Mouse (Mus musculus) cerebellum, adult 2 months (tissue): Measurements from ENCODE around the gene Pcp4l1. TPM values are rescaled to one million over a fixed set of nuclear protein-coding genes. Genes with fewer than 3 reads are reported as not detected.

Experiments used
- DNase-seq, 2 experiments: peaks; one replicate each; pipeline ENCODE4 v3.0.0; 2021
- H3K27ac ChIP-seq: fragments of 200-500 bp; 2 replicates; pipeline ENCODE4 v1.5.1; 2012; ENCODE audit warnings: low read length, control low read depth, inconsistent platforms; ENCODE audit not compliant: insufficient read depth
- H3K27me3 ChIP-seq: fragments of 200-500 bp; 2 replicates; pipeline ENCODE4 v1.6.1; 2012; ENCODE audit warnings: inconsistent platforms, mild to moderate bottlenecking, low read length, moderate library complexity; ENCODE audit not compliant: control insufficient read depth, insufficient read depth
- H3K4me1 ChIP-seq: fragments of 200-500 bp; 2 replicates; pipeline ENCODE4 v1.6.1; 2011; ENCODE audit warnings: low read length; ENCODE audit not compliant: control insufficient read depth, insufficient read depth
- H3K4me3 ChIP-seq: fragments of 200-500 bp; replicated peaks from 2 replicates; pipeline ENCODE3; 2011; ENCODE audit warnings: mild to moderate bottlenecking, low read depth, low read length, control low read depth; ENCODE audit not compliant: insufficient read depth
- CTCF ChIP-seq: fragments of 200-500 bp; IDR thresholded peaks from 2 replicates; pipeline ENCODE4 v1.5.1; 2011; ENCODE audit warnings: low read depth, mild to moderate bottlenecking, control low read depth, low read length, moderate library complexity, borderline replicate concordance; ENCODE audit not compliant: insufficient read depth
- POLR2A ChIP-seq: fragments of 200-500 bp; IDR thresholded peaks from 2 replicates; pipeline ENCODE4 v1.6.1; 2011; ENCODE audit warnings: low read length, control low read depth, borderline replicate concordance; ENCODE audit not compliant: insufficient read depth
- WGBS: fragments of 180-500 bp; shearing (Covaris S2); methylation state at CpG from one replicate; pipeline ENCODE4 v1.1.7; 2018; 5-methylcytosine and 5-hydroxymethylcytosine counted together
- polyA plus RNA-seq: library from polyadenylated mRNA; depleted of rRNA; stranded (reverse); fragments of >200 nt; gene quantifications from 2 replicates; pipeline ENCODE4 v1.2.3, GENCODE M21; 2012; rRNA removed

Pcp4l1 gene
- polyA plus RNA-seq, 1 experiment, result 252 TPM

DNA sequence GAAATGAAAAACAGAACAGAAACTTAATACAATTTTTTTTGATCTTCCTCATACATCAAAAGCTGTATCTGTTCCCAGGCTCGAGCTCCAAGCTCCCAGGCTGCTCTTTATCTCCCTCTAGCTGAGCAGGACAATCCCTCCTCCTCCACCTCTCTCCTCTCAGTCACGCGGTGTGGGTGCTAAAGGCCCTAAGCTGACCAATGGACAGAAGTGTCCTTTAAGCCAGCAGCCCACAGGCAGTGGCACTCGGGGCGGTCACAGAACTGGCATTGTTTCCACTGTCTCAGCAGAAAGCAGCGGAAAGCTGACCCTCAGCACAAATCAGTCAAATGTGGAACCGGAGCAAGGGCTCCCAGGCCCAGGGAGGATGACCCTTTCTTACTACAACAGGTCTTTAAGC lies 66.8 kb downstream of the Pcp4l1 start:
- TF ChIP-seq POLR2A (no peak), CTCF (no peak)
- WGBS, result 59% methylated on average over 7 of the region's 7 CpGs

GRCm38 (mm10) chr1:171124398-171124797 lies 71.7 kb downstream of the Pcp4l1 start:
- no peak overlapping the region for H3K27ac ChIP-seq
- no peak for TF ChIP-seq CTCF
- WGBS, result 87% methylated on average over 5 of the region's 5 CpGs
- no peaks in the 10 kb centered on the region for H3K4me1 ChIP-seq
- no peak for DNase-seq
- no peak overlapping the region for H3K4me3 ChIP-seq
- H3K27me3 ChIP-seq, result no peaks in the 10 kb centered on the region

More for the DNA sequence above, 66.8 kb downstream of the Pcp4l1 start:
- no peak overlapping the region for H3K27ac ChIP-seq
- DNase-seq, result peak in 1 of 2 experiments; percentile 29
- H3K4me1 ChIP-seq, result no peaks in the 10 kb centered on the region
- H3K4me3 ChIP-seq, result no peak overlapping the region
- H3K27me3 ChIP-seq, result no peaks in the 10 kb centered on the region

Other genes with a start within 250 kb of the Pcp4l1 start
- gene Fcgr2b, start 219.7 kb downstream of the Pcp4l1 start, polyA plus RNA-seq, result 2.0 and 2.4 TPM in 2 replicates
- 0.18 and 0.22 TPM in 2 replicates for gene Fcgr4, start 177.3 kb downstream of the Pcp4l1 start, polyA plus RNA-seq
- gene Fcgr3, start 131.3 kb downstream of the Pcp4l1 start, polyA plus RNA-seq, result 5.2 and 6.0 TPM in 2 replicates
- gene Cfap126, start 82.3 kb downstream of the Pcp4l1 start, polyA plus RNA-seq, result 5.6 and 8.0 TPM in 2 replicates
- 302 and 305 TPM in 2 replicates for gene Sdhc, start 45.7 kb downstream of the Pcp4l1 start, polyA plus RNA-seq
- gene Mpz, start 45.6 kb downstream of the Pcp4l1 start, polyA plus RNA-seq, result 0.16 and 0.34 TPM in 2 replicates
- 0.19 and 0.23 TPM in 2 replicates for gene Nr1i3, start 17.7 kb upstream of the Pcp4l1 start, polyA plus RNA-seq
- gene Tomm40l, start 26.2 kb upstream of the Pcp4l1 start, polyA plus RNA-seq, result 85.5 and 92.7 TPM in 2 replicates
- 4.1 and 6.3 TPM in 2 replicates for gene Apoa2, start 28.8 kb upstream of the Pcp4l1 start, polyA plus RNA-seq
- 12.4 and 13.2 TPM in 2 replicates for gene Fcer1g, start 38.1 kb upstream of the Pcp4l1 start, polyA plus RNA-seq
- 26.1 and 29.8 TPM in 2 replicates for gene Adamts4, start 54.2 kb upstream of the Pcp4l1 start, polyA plus RNA-seq
- gene Ndufs2, start 55.1 kb upstream of the Pcp4l1 start, polyA plus RNA-seq, result 282 and 283 TPM in 2 replicates
- gene B4galt3, start 74.1 kb upstream of the Pcp4l1 start, polyA plus RNA-seq, result 69.6 and 72.2 TPM in 2 replicates
- gene Ppox, start 84.9 kb upstream of the Pcp4l1 start, polyA plus RNA-seq, result 76.9 and 81.2 TPM in 2 replicates
- gene Usp21, start 91.7 kb upstream of the Pcp4l1 start, polyA plus RNA-seq, result 76.6 and 77.5 TPM in 2 replicates
- 96.4 and 109 TPM in 2 replicates for gene Ufc1, start 98.8 kb upstream of the Pcp4l1 start, polyA plus RNA-seq
- gene Dedd, start 132.9 kb upstream of the Pcp4l1 start, polyA plus RNA-seq, result 54.4 and 56.4 TPM in 2 replicates
- gene Nit1, start 149.4 kb upstream of the Pcp4l1 start, polyA plus RNA-seq, result 68.2 TPM in 2 replicates
- 129 and 135 TPM in 2 replicates for gene Pfdn2, start 149.4 kb upstream of the Pcp4l1 start, polyA plus RNA-seq
- gene Klhdc9, start 164.5 kb upstream of the Pcp4l1 start, polyA plus RNA-seq, result 7.9 and 8.2 TPM in 2 replicates
- 11.9 and 12.5 TPM in 2 replicates for gene Nectin4, start 173.8 kb upstream of the Pcp4l1 start, polyA plus RNA-seq
- 0.65 and 0.68 TPM in 2 replicates for gene Arhgap30, start 192.7 kb upstream of the Pcp4l1 start, polyA plus RNA-seq
- gene Usf1, start 215.0 kb upstream of the Pcp4l1 start, polyA plus RNA-seq, result 98.7 and 107 TPM in 2 replicates
- gene Tstd1, start 222.6 kb upstream of the Pcp4l1 start, polyA plus RNA-seq, result 2.2 and 3.2 TPM in 2 replicates
- gene F11r, start 241.3 kb upstream of the Pcp4l1 start, polyA plus RNA-seq, result 8.7 and 10.1 TPM in 2 replicates